Mouse (Mus musculus) CD4-positive naive resting alpha-beta T cell, adult 76 days (primary cell): ENCODE data around the gene Emc7. TPM values are rescaled to one million over a fixed set of nuclear protein-coding genes. Genes with fewer than 3 reads are reported as not detected.

Experiments
- total RNA-seq: library from RNA; stranded (reverse); gene quantifications from one replicate; pipeline ENCODE4 v1.2.4, GENCODE M21; 2023

The Emc7 gene
- 15.3 TPM for total RNA-seq

DNA sequence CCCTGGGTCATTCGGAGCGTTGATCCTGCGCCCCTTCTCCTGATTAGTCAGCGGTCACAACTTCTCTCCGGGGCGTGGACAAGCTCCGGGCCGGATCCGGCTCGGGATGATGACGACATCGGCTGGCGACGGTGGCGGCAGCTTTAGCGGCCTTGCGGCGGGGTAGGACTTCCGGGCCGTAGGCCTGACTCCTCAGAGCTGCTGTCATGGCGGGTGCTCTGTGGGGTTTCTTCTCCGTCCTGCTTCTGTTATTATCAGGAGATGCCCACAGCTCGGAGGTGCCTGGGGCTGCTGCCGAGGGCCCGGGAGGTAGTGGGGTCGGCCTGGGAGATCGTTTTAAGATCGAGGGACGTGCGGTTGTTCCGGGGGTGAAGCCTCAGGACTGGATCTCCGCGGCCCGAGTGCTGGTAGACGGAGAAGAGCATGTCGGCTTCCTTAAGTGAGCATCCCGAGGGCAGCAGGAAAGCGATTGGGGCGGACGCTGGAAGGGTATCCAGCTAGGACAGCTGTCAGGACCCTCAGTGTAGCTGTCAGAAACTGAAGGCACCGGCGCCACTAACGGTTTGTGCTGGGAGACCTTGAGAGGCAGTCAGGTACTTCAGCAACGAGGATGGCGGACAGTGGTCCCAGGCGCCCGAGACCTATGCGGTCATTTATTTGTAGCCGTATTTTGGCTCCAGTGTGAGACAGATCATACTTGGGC lies at the start of gene Emc7:
Emc7 (plus strand) TSS at position 136 of the 703 bp plus-strand sequence.

DNA sequence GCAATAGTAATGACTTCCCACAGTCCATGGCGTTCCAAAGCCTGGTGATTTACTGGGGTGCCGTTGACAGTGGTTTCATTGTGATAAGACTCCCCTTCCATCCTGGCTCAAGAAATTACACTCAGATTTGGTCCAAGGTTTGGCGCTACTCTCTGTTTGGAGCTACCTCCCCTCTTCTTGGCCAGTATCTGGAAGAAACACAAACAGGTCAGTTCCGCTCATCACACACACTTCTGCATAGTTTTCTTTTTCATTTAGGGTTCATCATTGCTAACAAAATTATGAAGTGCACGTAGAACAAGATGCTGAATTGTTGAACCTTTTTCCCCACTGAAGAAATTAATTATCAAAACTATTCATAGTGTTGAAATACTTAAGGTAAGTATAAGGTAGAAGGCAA lies 25.9 kb downstream of the Emc7 start, which contains the start of gene Chrm5:
Chrm5 (minus strand) TSS at position 101 of the 400 bp plus-strand sequence.

GRCm38 (mm10) chr2:112492856-112493538 lies 38.2 kb downstream of the Emc7 start, which contains the start of gene Aven:
Gene Aven, plus strand, starts transcription at chr2:112492964.

Other genes starting within 250 kb of the Emc7 start
- gene Lpcat4, start 215.5 kb upstream of the Emc7 start, total RNA-seq = 43.4 TPM
- not detected for gene Nutm1, start 195.7 kb upstream of the Emc7 start, total RNA-seq
- 57.4 TPM for gene Nop10, start 193.1 kb upstream of the Emc7 start, total RNA-seq
- gene Slc12a6, start 189.2 kb upstream of the Emc7 start, total RNA-seq = 126 TPM
- 0.50 TPM for gene Gm21985, start 188.7 kb upstream of the Emc7 start, total RNA-seq
- 32.6 TPM for gene Emc4, start 87.0 kb upstream of the Emc7 start, total RNA-seq
- gene Katnbl1, start 75.8 kb upstream of the Emc7 start, total RNA-seq = 15.2 TPM
- gene Chrm5, start 25.8 kb downstream of the Emc7 start, total RNA-seq = not detected
- gene Aven, start 38.0 kb downstream of the Emc7 start, total RNA-seq = 64.0 TPM